Mouse (Mus musculus) c-Kit-positive CD71-negative TER-119-negative erythroid progenitor cells, embryonic 14.5 days (primary cell): Measurements from ENCODE around the gene Plod1.
A peak's percentile ranks its signal among the peaks of the same experiment; 100 is the strongest.

Source experiments
- DNase-seq: peaks from one replicate; pipeline ENCODE4 v3.0.0-alpha.2; 2013; ENCODE audit warnings: low read depth

The Plod1 gene

GRCm38 (mm10) chr4:147938148-147939096, 1.9 kb upstream of the Plod1 start:
- DNase-seq = no peak

- no peak for DNase-seq
These were observed 919 bp upstream of the Plod1 start for GRCm38 (mm10) chr4:147937486-147937885.

GRCm38 (mm10) chr4:147937021-147937420, 454 bp upstream of the Plod1 start:
- no peak for DNase-seq

- no peak for DNase-seq
These were observed 663 bp downstream of the Plod1 start for GRCm38 (mm10) chr4:147935904-147936303.

GRCm38 (mm10) chr4:147934611-147935010, 2.0 kb downstream of the Plod1 start:
- no peak for DNase-seq

GRCm38 (mm10) chr4:147934134-147934533, 2.4 kb downstream of the Plod1 start:
- DNase-seq = no peak

- DNase-seq = no peak
These were observed 5.6 kb downstream of the Plod1 start for GRCm38 (mm10) chr4:147930946-147931345.

GRCm38 (mm10) chr4:147928540-147928939, 8.0 kb downstream of the Plod1 start:
- no peak for DNase-seq

GRCm38 (mm10) chr4:147928136-147928535, 8.4 kb downstream of the Plod1 start:
- DNase-seq = no peak

- no peak for DNase-seq
These were observed 8.9 kb downstream of the Plod1 start for GRCm38 (mm10) chr4:147927705-147928104.

- DNase-seq = no peak
These were observed 14.2 kb downstream of the Plod1 start for GRCm38 (mm10) chr4:147922341-147922740.

- DNase-seq = no peak
These were observed 15.6 kb downstream of the Plod1 start for GRCm38 (mm10) chr4:147920973-147921372.

GRCm38 (mm10) chr4:147918459-147919121, 18.0 kb downstream of the Plod1 start:
- DNase-seq = peak; percentile 68

GRCm38 (mm10) chr4:147909486-147909885, 27.1 kb downstream of the Plod1 start:
- DNase-seq = no peak

- no peak for DNase-seq
These were observed 30.3 kb downstream of the Plod1 start for GRCm38 (mm10) chr4:147906230-147906629.

GRCm38 (mm10) chr4:147905090-147905659, 31.4 kb downstream of the Plod1 start:
- peak; percentile 32 for DNase-seq

GRCm38 (mm10) chr4:147904313-147905089, 32.1 kb downstream of the Plod1 start, which contains the start of gene Mfn2:
TSS of gene Mfn2 (minus strand) at chr4:147904704.
- DNase-seq = peak; percentile 83

GRCm38 (mm10) chr4:147903601-147904000, 33.0 kb downstream of the Plod1 start:
- DNase-seq = no peak

GRCm38 (mm10) chr4:147902906-147903500, 33.6 kb downstream of the Plod1 start:
- DNase-seq = no peak

- DNase-seq = no peak
These were observed 36.1 kb downstream of the Plod1 start for GRCm38 (mm10) chr4:147900452-147900851.

GRCm38 (mm10) chr4:147897348-147897747, 39.2 kb downstream of the Plod1 start:
- DNase-seq = no peak
